Mouse (Mus musculus): ENCODE measurements around the gene Ripor3. TPM values are rescaled to one million over a fixed set of nuclear protein-coding genes. Genes with fewer than 3 reads are reported as not detected.
A peak's percentile ranks its signal among the peaks of the same experiment; 100 is the strongest.

Ripor3 gene
- polyA plus RNA-seq, 1 experiment from 2014 or later: 2.5 TPM

DNA sequence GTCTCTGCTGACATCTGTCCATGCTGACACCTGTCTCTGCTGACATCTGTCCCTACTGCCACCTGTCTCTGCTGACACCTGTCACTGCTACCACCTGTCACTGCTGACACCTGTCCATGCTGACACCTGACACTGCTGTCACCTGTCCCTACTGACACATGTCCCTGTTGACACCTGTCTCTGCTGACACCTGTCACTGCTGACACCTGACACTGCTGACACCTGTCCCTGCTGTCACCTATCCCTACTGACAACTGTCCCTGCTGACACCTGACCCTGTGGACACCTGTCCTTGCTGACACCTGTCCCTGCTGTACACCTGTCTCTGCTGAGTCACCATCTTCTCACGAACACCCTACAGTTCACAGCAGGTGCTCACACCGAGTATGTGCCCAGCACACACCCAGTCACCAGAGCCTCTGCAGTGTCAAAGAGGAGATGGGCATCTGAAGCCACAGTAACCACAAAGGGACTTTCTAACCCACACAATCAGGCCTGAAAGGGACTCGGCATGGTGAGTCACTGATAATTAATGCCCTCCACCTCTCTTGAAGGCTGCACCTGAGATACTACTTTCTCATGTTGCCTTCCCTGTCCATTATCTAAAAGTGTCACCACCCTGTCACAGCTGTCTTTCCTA, 13.5 kb upstream of the Ripor3 start:
- no peak overlapping the region for H3K27ac ChIP-seq
- no peak for DNase-seq (ENCODE audit: low spot score)
- no peak overlapping the region for H3K4me3 ChIP-seq
- peaks cover 6% of the 10 kb centered on the region for H3K36me3 ChIP-seq
- no peaks in the 10 kb centered on the region for H3K27me3 ChIP-seq (ENCODE audit: insufficient read depth, poor library complexity, severe bottlenecking)
- no peaks in the 10 kb centered on the region for H3K9me3 ChIP-seq
- 75% methylated on average over 3 of the region's 3 CpGs for WGBS
- peaks cover 17% of the 10 kb centered on the region for H3K4me1 ChIP-seq

DNA sequence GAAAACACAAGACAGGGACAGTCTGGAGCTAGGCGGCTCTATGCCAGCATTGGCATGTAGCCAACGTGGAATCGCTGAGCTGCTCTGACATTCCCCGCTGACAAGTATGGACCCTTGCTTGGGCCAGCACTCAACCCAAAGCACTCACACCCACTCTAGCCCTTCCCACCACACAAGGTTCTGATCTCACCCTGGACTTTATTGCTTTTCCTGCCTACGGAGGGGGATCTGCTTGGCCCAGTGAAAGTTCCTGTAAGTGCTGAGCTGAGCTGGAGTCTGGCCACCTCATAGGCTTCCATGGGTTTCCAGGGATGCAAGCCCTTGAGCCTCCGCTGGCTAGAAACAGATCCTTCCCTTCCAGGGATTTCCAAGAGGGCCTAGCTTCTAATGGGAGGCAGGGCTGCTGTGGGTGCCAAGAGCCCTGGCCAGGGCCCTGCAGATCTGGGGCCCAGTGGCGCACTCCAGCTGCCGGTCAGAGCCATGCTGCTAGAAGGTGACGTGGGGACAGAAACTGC, 8.8 kb upstream of the Ripor3 start:
- Histone ChIP-seq H3K36me3 (no peaks in the 10 kb centered on the region), H3K27me3 (ENCODE audit: insufficient read depth, poor library complexity, severe bottlenecking) (no peaks in the 10 kb centered on the region), H3K9me3 (no peaks in the 10 kb centered on the region), H3K4me3 (no peak overlapping the region), H3K27ac (peak overlapping the region; percentile 18; the same call in 1 of the 2 replicates), H3K4me1 (peaks cover 9% of the 10 kb centered on the region; the same call in 1 of the 2 replicates)
- WGBS: 81% methylated on average over 9 of the region's 9 CpGs
- DNase-seq (ENCODE audit: low spot score): no peak

DNA sequence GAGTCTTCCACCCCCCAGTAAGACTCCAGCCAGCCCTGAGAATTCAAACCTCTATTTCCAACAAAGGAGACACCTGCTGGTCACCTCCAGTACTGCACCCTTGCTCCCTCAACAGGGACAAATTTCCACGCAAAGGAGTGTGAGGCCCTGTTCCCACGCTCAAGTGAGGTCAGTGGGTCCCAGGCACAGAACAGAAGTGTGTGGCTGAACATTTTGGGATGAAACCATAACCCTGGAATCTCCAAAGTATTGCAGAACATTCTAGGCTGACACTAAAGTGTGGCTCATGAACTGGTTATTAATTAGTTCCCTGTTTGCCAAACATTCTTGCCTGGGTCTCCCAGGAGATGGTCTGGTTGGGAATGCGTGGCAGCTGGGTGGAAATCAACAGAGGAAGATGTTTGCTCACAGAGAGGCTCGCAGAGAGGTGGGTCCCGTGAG, 6.6 kb upstream of the Ripor3 start:
- no peak overlapping the region for H3K27ac ChIP-seq
- H3K27me3 ChIP-seq (ENCODE audit: insufficient read depth, poor library complexity, severe bottlenecking): no peaks in the 10 kb centered on the region
- H3K4me3 ChIP-seq: no peak overlapping the region
- no peaks in the 10 kb centered on the region for H3K36me3 ChIP-seq
- H3K4me1 ChIP-seq: peaks cover 9% of the 10 kb centered on the region; the same call in 1 of the 2 replicates
- DNase-seq (ENCODE audit: low spot score): no peak
- 38% methylated on average over 5 of the region's 5 CpGs for WGBS
- H3K9me3 ChIP-seq: no peaks in the 10 kb centered on the region

- Histone ChIP-seq H3K27ac (peak overlapping the region; percentile 17; the same call in 1 of the 2 replicates), H3K4me3 (no peak overlapping the region), H3K4me1 (peaks cover 45% of the 10 kb centered on the region), H3K9me3 (no peaks in the 10 kb centered on the region), H3K27me3 (ENCODE audit: insufficient read depth, poor library complexity, severe bottlenecking) (no peaks in the 10 kb centered on the region), H3K36me3 (no peaks in the 10 kb centered on the region)
- 41% methylated on average over 11 of the region's 11 CpGs for WGBS
- no peak for DNase-seq (ENCODE audit: low spot score)
Observed at GRCm38 (mm10) chr2:168010893-168011292, 475 bp upstream of the Ripor3 start.

GRCm38 (mm10) chr2:168008132-168008531, 2.3 kb downstream of the Ripor3 start:
- Histone ChIP-seq H3K27ac (peak overlapping the region; percentile 69), H3K4me3 (no peak overlapping the region), H3K36me3 (no peaks in the 10 kb centered on the region), H3K9me3 (no peaks in the 10 kb centered on the region), H3K4me1 (peaks cover 68% of the 10 kb centered on the region), H3K27me3 (ENCODE audit: insufficient read depth, poor library complexity, severe bottlenecking) (no peaks in the 10 kb centered on the region)
- 76% methylated on average over 3 of the region's 3 CpGs for WGBS
- DNase-seq (ENCODE audit: low spot score): no peak

- Histone ChIP-seq H3K36me3 (no peaks in the 10 kb centered on the region), H3K27me3 (ENCODE audit: insufficient read depth, poor library complexity, severe bottlenecking) (no peaks in the 10 kb centered on the region), H3K27ac (peak overlapping the region; percentile 59; the same call in 1 of the 2 replicates), H3K4me3 (no peak overlapping the region), H3K4me1 (peaks cover 72% of the 10 kb centered on the region), H3K9me3 (no peaks in the 10 kb centered on the region)
- WGBS: 82% methylated on average over 6 of the region's 6 CpGs
- DNase-seq (ENCODE audit: low spot score): no peak
Observed at GRCm38 (mm10) chr2:168006489-168006888, 3.9 kb downstream of the Ripor3 start.

DNA sequence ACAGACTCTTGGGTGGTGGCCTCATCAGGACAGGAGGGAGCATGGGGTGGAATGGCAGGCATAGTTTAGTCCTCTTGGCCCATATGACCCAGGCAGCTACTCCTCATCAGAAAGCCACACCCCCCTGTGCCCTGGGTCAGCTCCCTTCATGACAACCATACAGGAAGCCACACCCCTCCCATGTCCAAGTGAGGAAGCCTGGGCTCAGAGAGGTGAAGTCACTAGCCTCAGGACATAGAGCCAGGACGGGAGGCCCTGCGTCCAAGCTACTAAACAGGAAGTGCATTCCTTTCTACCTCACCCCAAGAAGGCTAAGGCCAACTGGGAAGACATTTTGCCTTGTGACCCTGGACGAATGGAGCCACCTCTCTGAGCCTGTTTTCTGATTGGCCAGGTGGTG, 4.8 kb downstream of the Ripor3 start:
- Histone ChIP-seq H3K9me3 (0 out of 2 replicates have a peak, but pooled peaks cover under 1% of the 10 kb centered on the region), H3K27ac (peak overlapping the region; percentile 59), H3K36me3 (peaks cover 4% of the 10 kb centered on the region; the same call in 1 of the 2 replicates), H3K4me1 (peaks cover 63% of the 10 kb centered on the region), H3K4me3 (no peak overlapping the region), H3K27me3 (ENCODE audit: insufficient read depth, poor library complexity, severe bottlenecking) (no peaks in the 10 kb centered on the region)
- WGBS: 42% methylated on average over 3 of the region's 3 CpGs
- no peak for DNase-seq (ENCODE audit: low spot score)

DNA sequence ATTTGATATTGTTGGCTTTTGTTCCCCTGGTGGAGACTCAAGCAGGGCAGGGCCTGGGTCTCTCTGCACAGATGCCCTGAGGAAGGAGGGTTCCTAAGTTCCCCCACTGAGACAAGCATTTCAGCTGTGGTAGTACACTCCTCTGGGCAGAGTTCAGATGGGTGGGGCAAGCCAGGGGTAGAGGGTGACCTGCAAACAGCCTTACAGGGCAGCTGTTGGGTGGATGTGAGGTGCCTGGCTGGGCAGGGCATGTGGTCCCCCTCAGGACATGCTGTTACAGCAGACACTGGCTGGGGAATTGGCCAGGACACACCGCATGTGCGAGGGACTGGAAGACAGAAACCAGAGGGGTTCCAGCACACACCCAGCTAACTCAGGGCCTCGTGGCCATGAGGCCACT, 5.4 kb downstream of the Ripor3 start:
- DNase-seq (ENCODE audit: low spot score): no peak
- peaks cover 4% of the 10 kb centered on the region; the same call in 1 of the 2 replicates for H3K9me3 ChIP-seq
- H3K36me3 ChIP-seq: peaks cover 10% of the 10 kb centered on the region; the same call in 1 of the 2 replicates
- H3K4me1 ChIP-seq: peaks cover 57% of the 10 kb centered on the region
- WGBS: 85% methylated on average over 3 of the region's 3 CpGs
- peak overlapping the region; percentile 59 for H3K27ac ChIP-seq
- H3K4me3 ChIP-seq: no peak overlapping the region
- H3K27me3 ChIP-seq (ENCODE audit: insufficient read depth, poor library complexity, severe bottlenecking): no peaks in the 10 kb centered on the region

GRCm38 (mm10) chr2:168004369-168004768, 6.0 kb downstream of the Ripor3 start:
- H3K9me3 ChIP-seq: peaks cover 4% of the 10 kb centered on the region; the same call in 1 of the 2 replicates
- WGBS: 49% methylated on average over 2 of the region's 2 CpGs
- H3K4me3 ChIP-seq: no peak overlapping the region
- no peaks in the 10 kb centered on the region for H3K27me3 ChIP-seq (ENCODE audit: insufficient read depth, poor library complexity, severe bottlenecking)
- no peak overlapping the region for H3K27ac ChIP-seq
- DNase-seq (ENCODE audit: low spot score): no peak
- H3K36me3 ChIP-seq: peaks cover 12% of the 10 kb centered on the region; the same call in 1 of the 2 replicates
- peaks cover 54% of the 10 kb centered on the region for H3K4me1 ChIP-seq

GRCm38 (mm10) chr2:168003431-168003830, 7.0 kb downstream of the Ripor3 start:
- 62% methylated on average over 12 of the region's 12 CpGs for WGBS
- Histone ChIP-seq H3K4me1 (peaks cover 53% of the 10 kb centered on the region), H3K27me3 (ENCODE audit: insufficient read depth, poor library complexity, severe bottlenecking) (no peaks in the 10 kb centered on the region), H3K4me3 (no peak overlapping the region), H3K36me3 (peaks cover 12% of the 10 kb centered on the region; the same call in 1 of the 2 replicates), H3K27ac (0 out of 2 replicates have a peak overlapping the region, but pooled peaks have one; percentile 30), H3K9me3 (peaks cover 4% of the 10 kb centered on the region; the same call in 1 of the 2 replicates)
- DNase-seq (ENCODE audit: low spot score): no peak

GRCm38 (mm10) chr2:168002884-168003283, 7.5 kb downstream of the Ripor3 start:
- H3K4me3 ChIP-seq: no peak overlapping the region
- no peak for DNase-seq (ENCODE audit: low spot score)
- peaks cover 4% of the 10 kb centered on the region; the same call in 1 of the 2 replicates for H3K9me3 ChIP-seq
- H3K36me3 ChIP-seq: peaks cover 12% of the 10 kb centered on the region; the same call in 1 of the 2 replicates
- WGBS: 57% methylated on average over 2 of the region's 2 CpGs
- H3K4me1 ChIP-seq: peaks cover 51% of the 10 kb centered on the region
- no peaks in the 10 kb centered on the region for H3K27me3 ChIP-seq (ENCODE audit: insufficient read depth, poor library complexity, severe bottlenecking)
- H3K27ac ChIP-seq: 0 out of 2 replicates have a peak overlapping the region, but pooled peaks have one; percentile 30

GRCm38 (mm10) chr2:168002188-168002587, 8.2 kb downstream of the Ripor3 start:
- Histone ChIP-seq H3K9me3 (peaks cover 4% of the 10 kb centered on the region; the same call in 1 of the 2 replicates), H3K36me3 (peaks cover 12% of the 10 kb centered on the region; the same call in 1 of the 2 replicates), H3K27ac (0 out of 2 replicates have a peak overlapping the region, but pooled peaks have one; percentile 19), H3K27me3 (ENCODE audit: insufficient read depth, poor library complexity, severe bottlenecking) (no peaks in the 10 kb centered on the region), H3K4me3 (no peak overlapping the region), H3K4me1 (peaks cover 55% of the 10 kb centered on the region)
- WGBS: 53% methylated on average over 4 of the region's 4 CpGs
- DNase-seq (ENCODE audit: low spot score): no peak

DNA sequence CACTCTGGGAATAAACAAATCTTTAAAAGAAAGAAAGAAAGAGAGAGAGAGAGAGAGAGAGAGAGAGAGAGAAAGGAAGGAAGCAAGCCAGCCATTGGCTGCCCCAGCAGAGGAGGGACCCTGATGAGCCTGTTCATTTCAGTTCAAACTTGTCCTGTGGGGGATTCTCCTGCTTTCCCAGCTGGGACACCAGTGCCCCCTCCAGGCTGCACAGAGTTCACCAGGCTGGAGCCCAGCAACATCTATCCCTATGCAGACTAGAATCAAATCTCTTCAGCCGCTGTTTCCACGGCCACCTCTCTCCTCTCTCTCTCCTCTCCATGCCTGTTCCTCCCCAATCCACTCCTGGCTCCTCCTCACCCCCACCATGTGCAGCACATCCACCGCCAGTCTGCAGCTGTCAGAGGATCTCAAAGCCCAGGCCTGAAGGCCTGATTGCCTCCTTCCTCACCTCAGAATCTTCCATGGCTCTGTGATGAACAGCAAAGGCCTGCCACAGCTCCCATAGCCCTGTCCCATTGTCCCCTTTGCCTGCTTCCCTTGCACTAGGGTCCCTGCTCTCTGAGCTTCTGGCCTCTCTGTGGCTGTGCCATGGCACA, 11.2 kb downstream of the Ripor3 start:
- peaks cover 7% of the 10 kb centered on the region; the same call in 1 of the 2 replicates for H3K27me3 ChIP-seq (ENCODE audit: insufficient read depth, poor library complexity, severe bottlenecking)
- WGBS: 75% methylated on average over 3 of the region's 3 CpGs
- no peak for DNase-seq (ENCODE audit: low spot score)
- H3K36me3 ChIP-seq: peaks cover 12% of the 10 kb centered on the region; the same call in 1 of the 2 replicates
- no peak overlapping the region for H3K27ac ChIP-seq
- H3K4me1 ChIP-seq: peaks cover 45% of the 10 kb centered on the region
- no peak overlapping the region for H3K4me3 ChIP-seq
- peaks cover 4% of the 10 kb centered on the region; the same call in 1 of the 2 replicates for H3K9me3 ChIP-seq
